Mouse (Mus musculus) gastrocnemius, adult 2 months (tissue): ENCODE measurements around the gene Snrnp40. TPM values are rescaled to one million over a fixed set of nuclear protein-coding genes. Genes with fewer than 3 reads are reported as not detected.

Source experiments
- DNase-seq: peaks from one replicate; pipeline ENCODE4 v3.0.0; 2022
- H3K27ac ChIP-seq: fragments of 200-600 bp; 2 replicates; pipeline ENCODE4 v1.8.1; 2022; ENCODE audit warnings: mild to moderate bottlenecking
- H3K4me3 ChIP-seq: fragments of 200-600 bp; 2 replicates; pipeline ENCODE4 v1.8.1; 2022; ENCODE audit warnings: mild to moderate bottlenecking, moderate library complexity
- CTCF ChIP-seq: fragments of 200-600 bp; IDR thresholded peaks from 2 replicates; pipeline ENCODE4 v1.8.1; 2022; ENCODE audit warnings: antibody characterized with exemption, mild to moderate bottlenecking, moderate library complexity
- intact Hi-C: fragments of 180-260 bp; cut with DNase I; formaldehyde crosslinking; loops from one replicate; pipeline ENCODE4 v1.15.1; 2025
- total RNA-seq, 2 experiments: library from RNA; stranded (reverse); gene quantifications; 2 replicates each; pipeline ENCODE4 v1.2.3; 2021

Snrnp40 gene
- total RNA-seq, 2 experiments from 2014 or later, result 9.5 to 13.0 TPM

DNA sequence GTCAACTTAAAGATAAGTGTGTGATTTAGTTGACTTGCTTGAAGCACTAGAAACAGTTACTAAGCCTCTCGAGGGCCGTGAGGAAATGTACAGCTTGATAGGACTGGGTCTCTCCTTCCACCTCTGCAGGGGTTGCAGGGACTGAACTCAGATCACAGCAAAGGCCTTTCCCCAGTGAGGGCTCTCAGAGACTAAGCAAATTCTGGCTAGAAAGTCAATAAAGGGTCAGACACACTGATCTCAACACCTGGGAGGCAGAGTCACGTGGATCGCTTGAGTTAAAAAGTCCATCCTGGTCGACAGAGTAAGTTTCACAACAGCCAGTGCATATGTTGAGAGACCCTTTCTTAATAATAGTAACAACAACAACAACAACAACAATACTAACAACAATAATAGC lies 24.1 kb upstream of the Snrnp40 start:
- intact Hi-C loops, result no loop called here
- Histone ChIP-seq H3K27ac (no peak overlapping the region), H3K4me3 (no peak overlapping the region)
- no peak for TF ChIP-seq CTCF
- no peak for DNase-seq

GRCm38 (mm10) chr4:130341691-130342090 lies 18.2 kb upstream of the Snrnp40 start:
- TF ChIP-seq CTCF, result peak; percentile 86
- peak; percentile 45 for DNase-seq
- intact Hi-C loops, result loop anchor here (1.0 to 5.0 kb wide), 2 partner anchors 190 to 206 kb away; no protein-coding TSS in a partner anchor
- Histone ChIP-seq H3K4me3 (no peak overlapping the region), H3K27ac (no peak overlapping the region)

GRCm38 (mm10) chr4:130349666-130350065 lies 10.3 kb upstream of the Snrnp40 start:
- DNase-seq, result no peak
- Histone ChIP-seq H3K4me3 (no peak overlapping the region), H3K27ac (no peak overlapping the region)
- intact Hi-C loops, result no loop called here
- peak; percentile 37 for TF ChIP-seq CTCF

- TF ChIP-seq CTCF, result peak; percentile 17; the same call in 1 of the 2 replicates
- DNase-seq, result no peak
- intact Hi-C loops, result no loop called here
Measured at GRCm38 (mm10) chr4:130350690-130351422, 9.1 kb upstream of the Snrnp40 start.

DNA sequence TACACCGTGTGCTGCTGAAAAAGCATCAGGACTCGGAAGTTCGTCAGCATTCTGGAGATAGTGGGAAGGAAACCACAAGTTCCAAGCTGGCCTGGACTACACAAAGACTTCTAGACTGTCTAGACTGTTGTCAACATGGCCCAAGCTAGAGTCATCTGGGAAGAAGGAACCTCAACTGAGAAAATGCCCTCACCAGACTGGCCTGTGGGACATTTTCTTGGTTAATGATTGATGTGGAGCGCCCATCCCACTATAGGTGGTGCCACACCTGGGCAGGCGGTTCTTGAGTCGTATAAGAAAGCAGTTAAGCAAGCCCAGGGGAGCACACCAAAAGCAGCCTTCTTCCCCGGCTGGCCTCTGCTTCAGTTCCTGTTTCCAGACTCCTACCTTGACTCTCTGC lies 7.3 kb upstream of the Snrnp40 start:
- intact Hi-C loops, result no loop called here

More at GRCm38 (mm10) chr4:130350690-130351422, 9.1 kb upstream of the Snrnp40 start:
- Histone ChIP-seq H3K4me3 (no peak overlapping the region), H3K27ac (no peak overlapping the region)

DNA sequence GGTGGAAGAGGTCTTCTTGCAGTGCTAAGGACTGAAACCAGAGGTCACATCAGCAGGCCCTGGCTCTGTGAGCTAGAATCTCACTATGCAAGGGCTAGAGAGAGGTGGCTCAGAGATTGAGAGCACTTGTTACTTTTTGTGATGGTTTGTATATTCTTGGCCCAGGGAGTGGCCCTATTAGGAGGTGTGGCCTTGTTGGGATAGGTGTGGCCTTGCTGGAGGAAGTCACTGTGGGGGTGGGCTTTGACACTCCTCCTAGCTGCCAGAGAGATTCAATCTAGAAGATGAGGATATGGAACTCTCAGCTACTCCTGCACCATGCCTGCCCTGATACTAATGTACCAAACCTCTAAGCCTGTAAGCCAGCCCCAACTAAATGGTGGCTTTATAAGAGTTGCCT lies 2.0 kb upstream of the Snrnp40 start:
- DNase-seq, result no peak
- intact Hi-C loops, result no loop called here
- TF ChIP-seq CTCF, result no peak
- Histone ChIP-seq H3K4me3 (no peak overlapping the region), H3K27ac (no peak overlapping the region)

More for the DNA sequence above, 7.3 kb upstream of the Snrnp40 start:
- DNase-seq, result no peak
- no peak overlapping the region for H3K27ac ChIP-seq
- TF ChIP-seq CTCF, result no peak
- H3K4me3 ChIP-seq, result no peak overlapping the region

DNA sequence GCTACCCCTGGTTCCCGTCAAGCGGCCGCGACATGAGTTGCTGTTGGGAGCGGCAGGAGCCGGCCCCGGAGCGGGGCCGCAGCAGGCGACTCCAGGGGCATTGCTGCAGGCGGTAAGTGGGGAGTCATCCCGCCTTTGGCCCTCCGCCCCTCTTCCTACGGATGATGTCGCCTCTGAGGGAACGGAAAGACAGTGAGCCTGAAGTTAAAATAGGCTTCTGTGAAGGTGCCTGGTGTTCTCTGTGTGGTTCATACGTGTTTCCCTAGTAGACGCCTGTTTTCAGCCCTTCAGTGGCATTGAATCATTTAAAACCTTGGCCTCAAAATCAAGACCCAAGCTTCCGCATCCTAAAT lies 282 bp downstream of the Snrnp40 start:
- intact Hi-C loops, result no loop called here
- no peak for TF ChIP-seq CTCF
- peak overlapping the region; percentile 95 for H3K4me3 ChIP-seq
- H3K27ac ChIP-seq, result peak overlapping the region; percentile 93
- DNase-seq, result no peak

DNA sequence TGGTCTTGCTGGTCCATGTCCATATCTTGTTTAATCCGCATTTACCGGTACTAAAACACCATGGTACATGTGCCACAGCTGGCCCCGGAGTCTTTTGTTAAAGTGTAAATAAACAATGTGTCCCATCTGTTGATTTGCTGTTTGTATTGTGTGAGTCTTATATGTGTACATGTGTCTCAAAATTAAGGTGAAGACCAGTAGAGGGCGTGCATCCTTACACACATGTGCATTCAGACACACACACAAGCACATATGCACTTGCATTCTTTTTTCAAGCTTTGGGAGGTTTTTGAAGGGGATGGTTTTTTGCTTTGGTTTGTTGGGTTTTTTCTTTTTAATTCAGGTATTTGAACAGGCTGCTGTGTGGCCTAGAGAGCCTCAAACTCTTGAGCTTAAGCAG lies 16.7 kb downstream of the Snrnp40 start:
- H3K4me3 ChIP-seq, result no peak overlapping the region
- peak; percentile 30; the same call in 1 of the 2 replicates for TF ChIP-seq CTCF
- no peak for DNase-seq
- H3K27ac ChIP-seq, result no peak overlapping the region
- intact Hi-C loops, result no loop called here

DNA sequence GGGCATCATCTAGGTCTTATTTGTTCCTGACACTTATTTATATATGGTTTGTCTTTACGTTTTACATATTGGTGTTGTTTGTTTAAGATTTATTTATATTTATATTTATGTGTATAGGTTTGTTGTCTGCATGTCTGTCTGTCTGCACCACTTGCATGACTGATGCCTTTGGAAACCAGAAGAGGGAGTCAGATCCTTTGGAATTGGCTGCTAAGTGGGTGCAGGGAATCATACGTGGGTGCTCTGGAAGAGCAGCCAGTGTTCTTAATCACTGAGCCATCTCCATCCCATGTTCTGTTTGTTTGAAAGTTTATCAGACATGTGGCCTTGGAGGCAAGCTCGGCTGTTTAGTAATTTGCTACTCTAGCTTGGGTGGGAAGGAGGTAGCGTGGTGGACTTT lies 17.6 kb downstream of the Snrnp40 start:
- intact Hi-C loops, result no loop called here
- no peak for DNase-seq
- H3K27ac ChIP-seq, result no peak overlapping the region
- TF ChIP-seq CTCF, result peak; percentile 39
- H3K4me3 ChIP-seq, result no peak overlapping the region

GRCm38 (mm10) chr4:130379181-130379580 lies 19.2 kb downstream of the Snrnp40 start:
- intact Hi-C loops, result no loop called here
- Histone ChIP-seq H3K4me3 (no peak overlapping the region), H3K27ac (no peak overlapping the region)
- TF ChIP-seq CTCF, result no peak
- no peak for DNase-seq

DNA sequence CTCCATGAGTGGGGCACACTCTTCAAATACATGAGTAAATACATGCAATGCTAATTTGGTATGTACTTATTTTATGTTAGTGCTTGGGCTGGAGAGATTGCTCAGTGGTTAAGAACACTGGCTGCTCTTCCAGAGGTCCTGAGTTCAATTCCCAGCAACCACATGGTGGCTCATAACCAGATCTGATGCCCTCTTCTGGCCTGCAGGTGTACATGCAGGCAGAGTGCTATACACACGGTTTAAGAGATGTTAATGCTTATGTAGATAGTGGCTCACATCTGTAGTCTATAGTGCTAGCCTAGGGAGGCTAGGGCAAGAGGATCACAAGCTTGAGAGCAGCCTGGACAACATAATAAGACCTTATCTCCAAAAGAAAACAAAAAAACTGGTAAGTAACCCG lies 20.5 kb downstream of the Snrnp40 start:
- Histone ChIP-seq H3K27ac (no peak overlapping the region), H3K4me3 (no peak overlapping the region)
- peak; percentile 3; the same call in 1 of the 2 replicates for TF ChIP-seq CTCF
- intact Hi-C loops, result no loop called here
- DNase-seq, result no peak

DNA sequence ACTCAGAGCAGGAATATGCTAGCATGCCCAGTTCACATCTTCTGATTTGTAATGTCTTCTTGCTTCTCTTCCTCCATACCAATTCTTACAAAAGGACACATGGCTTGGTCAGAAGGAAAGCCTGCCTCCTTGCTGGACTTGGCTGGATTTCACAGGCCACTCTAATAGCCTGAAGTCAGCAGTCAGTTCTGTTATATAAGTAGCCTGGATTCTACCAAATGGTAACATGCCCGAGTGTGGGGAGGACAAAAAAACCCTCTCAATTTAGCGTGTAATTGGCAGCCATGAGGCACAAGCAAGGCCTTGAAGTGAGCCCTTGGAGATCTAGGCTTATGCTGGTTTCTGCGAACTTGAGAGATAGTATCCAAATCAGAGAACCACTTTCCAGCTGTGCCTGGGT lies 27.3 kb downstream of the Snrnp40 start:
- no peak for TF ChIP-seq CTCF
- H3K27ac ChIP-seq, result peak overlapping the region; percentile 87
- no peak overlapping the region for H3K4me3 ChIP-seq
- intact Hi-C loops, result no loop called here
- peak; percentile 62 for DNase-seq

DNA sequence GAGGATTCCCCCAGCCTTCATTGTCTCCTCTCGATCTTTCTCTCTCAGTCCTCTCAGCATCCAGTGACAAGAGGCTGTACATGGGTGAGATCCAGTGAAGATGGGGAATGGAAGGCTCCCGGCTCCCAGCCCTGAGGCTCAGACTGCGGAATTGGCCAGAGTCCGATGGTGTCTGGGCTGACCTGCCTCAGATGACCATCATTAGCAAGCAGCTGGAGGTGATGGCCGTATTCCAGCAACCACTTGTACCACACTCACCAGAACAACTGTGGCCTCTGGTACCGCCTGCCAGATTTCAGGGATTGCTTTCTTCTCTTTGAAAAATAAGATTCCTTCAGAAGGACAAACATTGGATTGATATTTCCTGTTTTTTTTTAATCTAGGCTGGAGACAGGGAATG lies 29.6 kb downstream of the Snrnp40 start:
- intact Hi-C loops, result no loop called here
- no peak for TF ChIP-seq CTCF
- no peak overlapping the region for H3K4me3 ChIP-seq
- DNase-seq, result peak; percentile 91
- peak overlapping the region; percentile 87 for H3K27ac ChIP-seq

GRCm38 (mm10) chr4:130389927-130390326 lies 30.0 kb downstream of the Snrnp40 start:
- Histone ChIP-seq H3K27ac (peak overlapping the region; percentile 28; the same call in 1 of the 2 replicates), H3K4me3 (no peak overlapping the region)
- TF ChIP-seq CTCF, result no peak
- DNase-seq, result no peak
- intact Hi-C loops, result no loop called here
